Mouse (Mus musculus): ENCODE measurements around the gene Slc4a11.

Gene Slc4a11

GRCm38 (mm10) chr2:130697153-130697810 lies at the start of gene Slc4a11:
Gene Slc4a11, minus strand, starts transcription at chr2:130697519.
- in situ Hi-C loops (cut with MboI; ENCODE audit: unreplicated experiment in 2 of 2): no loop called here

- in situ Hi-C loops (cut with MboI; ENCODE audit: unreplicated experiment in 2 of 2): no loop called here
Observed at GRCm38 (mm10) chr2:130743576-130743975, 46.3 kb upstream of the Slc4a11 start.

GRCm38 (mm10) chr2:130740096-130740495 lies 42.8 kb upstream of the Slc4a11 start:
- in situ Hi-C loops (cut with MboI; ENCODE audit: unreplicated experiment in 2 of 2): no loop called here

- in situ Hi-C loops (cut with MboI; ENCODE audit: unreplicated experiment in 2 of 2): no loop called here
Observed at GRCm38 (mm10) chr2:130738019-130738418, 40.7 kb upstream of the Slc4a11 start.

GRCm38 (mm10) chr2:130735281-130735680 lies 38.0 kb upstream of the Slc4a11 start:
- in situ Hi-C loops (cut with MboI; ENCODE audit: unreplicated experiment in 2 of 2): no loop called here

GRCm38 (mm10) chr2:130733444-130733843 lies 36.1 kb upstream of the Slc4a11 start:
- in situ Hi-C loops (cut with MboI; ENCODE audit: unreplicated experiment in 2 of 2): no loop called here

GRCm38 (mm10) chr2:130731855-130732254 lies 34.5 kb upstream of the Slc4a11 start:
- in situ Hi-C loops (cut with MboI; ENCODE audit: unreplicated experiment in 2 of 2): no loop called here

- in situ Hi-C loops (cut with MboI; ENCODE audit: unreplicated experiment in 2 of 2): no loop called here
Observed at GRCm38 (mm10) chr2:130730746-130731145, 33.4 kb upstream of the Slc4a11 start.

- in situ Hi-C loops (cut with MboI; ENCODE audit: unreplicated experiment in 2 of 2): no loop called here
Observed at GRCm38 (mm10) chr2:130728906-130729585, 31.7 kb upstream of the Slc4a11 start.

GRCm38 (mm10) chr2:130727752-130728151 lies 30.4 kb upstream of the Slc4a11 start:
- in situ Hi-C loops (cut with MboI; ENCODE audit: unreplicated experiment in 2 of 2): no loop called here

GRCm38 (mm10) chr2:130724369-130724768 lies 27.1 kb upstream of the Slc4a11 start:
- in situ Hi-C loops (cut with MboI; ENCODE audit: unreplicated experiment in 2 of 2): no loop called here

- in situ Hi-C loops (cut with MboI; ENCODE audit: unreplicated experiment in 2 of 2): no loop called here
Observed at GRCm38 (mm10) chr2:130717951-130718350, 20.6 kb upstream of the Slc4a11 start.

- in situ Hi-C loops (cut with MboI; ENCODE audit: unreplicated experiment in 2 of 2): no loop called here
Observed at GRCm38 (mm10) chr2:130707057-130707456, 9.7 kb upstream of the Slc4a11 start.

GRCm38 (mm10) chr2:130706602-130707001 lies 9.3 kb upstream of the Slc4a11 start:
- in situ Hi-C loops (cut with MboI; ENCODE audit: unreplicated experiment in 2 of 2): no loop called here

GRCm38 (mm10) chr2:130705178-130705577 lies 7.9 kb upstream of the Slc4a11 start:
- in situ Hi-C loops (cut with MboI; ENCODE audit: unreplicated experiment in 2 of 2): no loop called here

- in situ Hi-C loops (cut with MboI; ENCODE audit: unreplicated experiment in 2 of 2): no loop called here
Observed at GRCm38 (mm10) chr2:130704040-130705001, 7.0 kb upstream of the Slc4a11 start.

GRCm38 (mm10) chr2:130697821-130698266 lies 525 bp upstream of the Slc4a11 start:
- in situ Hi-C loops (cut with MboI; ENCODE audit: unreplicated experiment in 2 of 2): no loop called here

- in situ Hi-C loops (cut with MboI; ENCODE audit: unreplicated experiment in 2 of 2): no loop called here
Observed at GRCm38 (mm10) chr2:130696700-130697152, 593 bp downstream of the Slc4a11 start.

GRCm38 (mm10) chr2:130693563-130693962 lies 3.8 kb downstream of the Slc4a11 start:
- in situ Hi-C loops (cut with MboI; ENCODE audit: unreplicated experiment in 2 of 2): no loop called here

- in situ Hi-C loops (cut with MboI; ENCODE audit: unreplicated experiment in 2 of 2): no loop called here
Observed at GRCm38 (mm10) chr2:130689011-130689410, 8.3 kb downstream of the Slc4a11 start.

- in situ Hi-C loops (cut with MboI; ENCODE audit: unreplicated experiment in 2 of 2): no loop called here
Observed at GRCm38 (mm10) chr2:130685426-130685825, 11.9 kb downstream of the Slc4a11 start.

Measured in v-Abl transformed pro-B cells (cell line).